Mouse (Mus musculus) embryonic facial prominence, embryonic 11.5 days (tissue): ENCODE data around the gene Fbxw17. TPM values are rescaled to one million over a fixed set of nuclear protein-coding genes. Genes with fewer than 3 reads are reported as not detected.

Source experiments
- polyA plus RNA-seq: library from polyadenylated mRNA; unstranded; fragments of >200 nt; fragmentation: Nextera tagmentation; extraction: Ambion mirVana; gene quantifications from 2 replicates; pipeline ENCODE4 v1.2.1, GENCODE M21; 2014

Gene Fbxw17
- polyA plus RNA-seq, 1 experiment from 2014 or later: 29.7 TPM

Other genes with a start within 250 kb of the Fbxw17 start
- gene Gm906, start 167.6 kb upstream of the Fbxw17 start, polyA plus RNA-seq: not detected in 2 replicates
- not detected in 2 replicates for gene Gm47429, start 26.0 kb downstream of the Fbxw17 start, polyA plus RNA-seq
- not detected in 2 replicates for gene Nutm2, start 49.4 kb downstream of the Fbxw17 start, polyA plus RNA-seq
- gene Gm904, start 225.4 kb downstream of the Fbxw17 start, polyA plus RNA-seq: not detected in 2 replicates